ENCODE assay signal across 10 mouse cellular contexts in genomic region chr9:115387471-115388360, GRCm38 (mm10).
A peak's percentile ranks its signal among the peaks of the same experiment; 100 is the strongest.
DNase-seq lines count a peak whose midpoint lies in the region; ATAC-seq and TF ChIP-seq lines count a peak whose summit lies in the region.
"Had no signal": no experiment of that assay in that cellular context is flagged by ENCODE, and none has a peak within 500 bp of the region (broad histone marks: within the 10 kb centered on the region; RNA-seq: fewer than 3 reads in every experiment).

No protein-coding gene starts in this region.

- 0 out of 2 replicates have a peak overlapping the region, but pooled peaks have one; percentile 20 for H3K27ac ChIP-seq in gastrocnemius, adult 2 months
- H3K27ac ChIP-seq: kidney, postnatal 0 days had no signal

- TF ChIP-seq CTCF in gastrocnemius, adult 2 months (IDR thresholded peaks at IDR 0.05) = no peak

- peak overlapping the region; percentile 50 for H3K4me3 ChIP-seq in gastrocnemius, adult 2 months

- DNase-seq in gastrocnemius, adult 2 months = peak; percentile 62
- DNase-seq in gastrocnemius, adult 8-10 months (ENCODE audit: low spot score in 2 of 2) = no peak
- DNase-seq in 416B (ENCODE audit: low read depth) = peak; percentile 62
- DNase-seq in T-cell, adult 2 months (ENCODE audit: low spot score) = peak; percentile 75
- DNase-seq in adipocyte (ENCODE audit: low spot score) = no peak
- no peak for DNase-seq in kidney, postnatal 4 days
- no peak for DNase-seq in urinary bladder, postnatal 4 days (ENCODE audit: low spot score in 2 of 2)
- DNase-seq: heart, postnatal 10 days had no signal

- ATAC-seq in megakaryocyte-erythroid progenitor cell, adult 5-6 weeks (replicated peaks; ENCODE audit: low FRiP score, low TSS enrichment, poor library complexity, severe bottlenecking) = peak; percentile 28; the same call in 1 of the 2 replicates

- intact Hi-C loops in gastrocnemius, adult 2 months (cut with DNase I) = no loop called here

Comparison
In these comparisons a context has a peak if more than half of its experiments do, and no peak if none do; other contexts are left out.
1. DNase-seq: peak in gastrocnemius, adult 2 months (single experiment), 416B (single experiment) and T-cell, adult 2 months (single experiment); none in gastrocnemius, adult 8-10 months (0 of 2), adipocyte (single experiment), kidney, postnatal 4 days (0 of 2) and urinary bladder, postnatal 4 days (0 of 2).